Mouse (Mus musculus): ENCODE results near the gene B9d2. TPM values are rescaled to one million over a fixed set of nuclear protein-coding genes. Genes with fewer than 3 reads are reported as not detected.

The B9d2 gene
- polyA plus RNA-seq, 1 experiment from 2014 or later, result 37.2 TPM

DNA sequence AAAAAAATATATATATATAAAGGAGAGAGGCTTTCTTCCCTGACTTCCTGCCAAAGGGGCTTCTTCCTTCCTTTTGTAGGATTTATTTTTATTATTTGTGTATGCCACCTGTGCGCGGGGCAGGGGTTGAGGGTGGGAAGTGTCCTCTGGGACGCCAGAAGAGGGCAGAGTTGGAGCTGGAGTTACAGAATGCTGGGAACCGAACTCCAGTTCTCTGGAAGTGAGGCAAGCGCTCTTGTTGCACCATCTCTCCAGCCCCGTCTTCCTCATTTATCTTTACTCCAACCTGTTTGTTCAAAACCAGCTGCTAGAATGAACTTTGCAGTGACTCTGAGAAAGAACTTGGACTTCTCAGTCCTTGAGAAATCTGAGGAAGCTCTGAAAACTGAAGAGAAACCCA lies 609 bp upstream of the B9d2 start:
- Histone ChIP-seq H3K36me3 (ENCODE audit: control insufficient read depth, insufficient read depth, low read length) (no peaks in the 10 kb centered on the region), H3K27me3 (ENCODE audit: control insufficient read depth, insufficient read depth, low read length) (peaks cover 12% of the 10 kb centered on the region), H3K27ac (ENCODE audit: low read depth, low read length) (no peak overlapping the region), H3K4me2 (ENCODE audit: low read depth) (peak overlapping the region; percentile 26), H3K9me3 (ENCODE audit: control insufficient read depth, low read length) (no peaks in the 10 kb centered on the region), H3K9ac (ENCODE audit: low read length) (no peak overlapping the region), H3K4me3 (ENCODE audit: low read depth, low read length) (peak overlapping the region; percentile 51; the same call in 1 of the 2 replicates), H3K4me1 (ENCODE audit: control insufficient read depth, insufficient read depth, low read length) (peaks cover 3% of the 10 kb centered on the region)
- 12% methylated on average over 6 of the region's 6 CpGs for WGBS
- DNase-seq (ENCODE audit: low spot score), result no peak
- no peak for ATAC-seq (ENCODE audit: insufficient read depth, low FRiP score, low TSS enrichment)

DNA sequence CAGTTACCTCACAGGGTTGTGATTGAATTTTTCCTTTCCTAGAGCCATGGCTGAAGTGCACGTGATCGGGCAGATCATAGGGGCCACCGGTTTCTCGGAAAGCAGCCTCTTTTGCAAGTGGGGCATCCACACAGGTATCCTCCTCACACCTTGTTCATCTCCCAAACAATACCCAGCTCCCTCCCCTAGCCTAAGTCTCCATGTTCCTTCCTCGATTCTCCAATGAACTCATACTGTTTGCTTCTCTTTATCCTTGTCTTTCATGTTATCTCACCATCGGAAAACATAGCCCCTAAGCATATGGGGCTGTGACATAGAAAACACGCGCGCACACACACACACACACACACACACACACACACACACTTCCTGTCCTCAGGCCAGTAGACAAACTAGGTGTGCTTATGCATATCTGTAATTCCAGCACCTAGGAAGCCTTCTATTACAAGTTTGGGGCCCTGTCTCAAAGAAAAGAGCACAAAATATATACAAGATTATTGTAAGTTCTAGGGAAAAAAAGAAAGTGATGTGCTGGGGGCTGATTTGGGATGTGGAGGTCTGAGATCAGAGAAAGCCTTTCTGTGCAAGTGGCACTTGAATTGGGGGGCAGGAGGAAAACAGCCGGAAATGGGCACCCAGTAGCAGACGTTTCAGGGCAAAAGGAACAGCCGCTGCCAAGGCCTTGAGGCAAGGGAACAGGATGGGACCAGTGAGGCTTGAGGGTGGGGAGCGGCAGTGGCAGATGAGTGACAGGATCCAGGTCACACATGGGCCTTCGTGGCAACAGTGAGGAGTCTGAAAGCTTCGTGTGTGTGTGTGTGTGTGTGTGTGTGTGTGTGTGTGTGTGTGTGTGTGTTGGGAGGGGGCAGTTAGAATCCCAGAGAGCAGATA lies 1.0 kb downstream of the B9d2 start:
- Histone ChIP-seq H3K9me3 (ENCODE audit: control insufficient read depth, low read length) (no peaks in the 10 kb centered on the region), H3K4me2 (ENCODE audit: low read depth) (no peak overlapping the region), H3K4me3 (ENCODE audit: low read depth, low read length) (peak overlapping the region; percentile 51; the same call in 1 of the 2 replicates), H3K4me1 (ENCODE audit: control insufficient read depth, insufficient read depth, low read length) (peaks cover 3% of the 10 kb centered on the region), H3K27ac (ENCODE audit: low read depth, low read length) (no peak overlapping the region), H3K9ac (ENCODE audit: low read length) (no peak overlapping the region), H3K27me3 (ENCODE audit: control insufficient read depth, insufficient read depth, low read length) (peaks cover 12% of the 10 kb centered on the region), H3K36me3 (ENCODE audit: control insufficient read depth, insufficient read depth, low read length) (no peaks in the 10 kb centered on the region)
- DNase-seq (ENCODE audit: low spot score), result no peak
- ATAC-seq (ENCODE audit: insufficient read depth, low FRiP score, low TSS enrichment), result no peak
- WGBS, result 67% methylated on average over 15 of the region's 15 CpGs

DNA sequence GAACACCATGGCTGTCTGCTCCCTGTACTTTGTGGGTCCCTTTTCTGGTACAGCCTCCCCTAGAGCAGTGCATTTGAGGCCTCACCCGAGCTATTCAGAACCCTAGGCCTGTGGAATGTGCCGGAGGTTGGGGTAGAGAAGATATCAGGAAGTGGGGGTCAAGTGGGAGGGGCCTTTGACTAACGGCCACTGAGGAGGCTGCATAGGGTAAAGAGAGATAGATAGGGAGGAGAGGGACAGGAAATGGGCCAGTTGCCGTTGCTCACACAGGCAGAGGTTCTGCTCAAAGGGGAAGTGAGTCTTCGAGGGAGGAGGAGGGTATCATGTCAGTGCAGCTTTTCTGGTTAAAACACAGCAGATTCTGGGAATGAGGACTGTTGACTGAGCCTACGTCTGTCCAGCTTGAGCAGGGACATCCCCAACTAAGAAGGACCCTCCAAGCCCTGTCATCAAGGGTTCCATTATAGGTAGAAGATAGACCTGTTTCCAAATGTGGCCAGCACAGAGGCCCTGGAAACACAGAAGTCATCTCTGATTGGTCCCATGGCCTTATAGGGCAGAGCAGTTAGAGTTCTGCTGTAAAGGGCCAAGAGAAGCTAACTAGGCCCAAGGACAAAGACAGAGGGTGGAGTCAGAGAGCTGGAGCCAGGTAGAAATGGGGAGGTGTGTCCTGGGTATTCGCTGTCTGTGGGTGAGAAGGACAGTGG lies 3.0 kb downstream of the B9d2 start:
- Histone ChIP-seq H3K9me3 (ENCODE audit: control insufficient read depth, low read length) (no peaks in the 10 kb centered on the region), H3K27ac (ENCODE audit: low read depth, low read length) (no peak overlapping the region), H3K9ac (ENCODE audit: low read length) (no peak overlapping the region), H3K4me2 (ENCODE audit: low read depth) (no peak overlapping the region), H3K27me3 (ENCODE audit: control insufficient read depth, insufficient read depth, low read length) (peaks cover 32% of the 10 kb centered on the region), H3K36me3 (ENCODE audit: control insufficient read depth, insufficient read depth, low read length) (no peaks in the 10 kb centered on the region), H3K4me3 (ENCODE audit: low read depth, low read length) (no peak overlapping the region), H3K4me1 (ENCODE audit: control insufficient read depth, insufficient read depth, low read length) (peaks cover 5% of the 10 kb centered on the region)
- DNase-seq (ENCODE audit: low spot score) (no peak), ATAC-seq (ENCODE audit: insufficient read depth, low FRiP score, low TSS enrichment) (no peak)
- WGBS, result 70% methylated on average over 7 of the region's 7 CpGs

DNA sequence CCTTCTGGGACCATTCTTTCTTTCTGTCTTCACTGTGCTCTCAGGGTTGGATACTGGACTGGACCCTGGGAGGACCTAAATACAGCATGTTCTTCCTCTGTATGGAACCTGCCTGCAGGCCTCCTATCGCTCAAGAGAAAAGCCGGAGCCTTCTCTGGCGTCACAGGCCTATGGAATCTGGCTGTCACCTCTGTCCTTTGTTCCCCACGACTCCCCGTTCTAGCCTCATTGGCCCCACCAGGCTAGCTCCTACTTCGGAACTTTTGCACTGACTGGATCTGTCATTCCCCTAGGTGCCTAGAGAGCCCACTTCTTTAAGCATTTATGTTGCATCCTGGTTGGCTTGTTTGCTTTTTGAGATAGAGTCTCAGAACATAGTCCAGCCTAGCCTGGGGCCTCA lies 4.1 kb downstream of the B9d2 start:
- H3K4me3 ChIP-seq (ENCODE audit: low read depth, low read length), result no peak overlapping the region
- H3K9me3 ChIP-seq (ENCODE audit: control insufficient read depth, low read length), result no peaks in the 10 kb centered on the region
- H3K9ac ChIP-seq (ENCODE audit: low read length), result no peak overlapping the region
- no peaks in the 10 kb centered on the region for H3K36me3 ChIP-seq (ENCODE audit: control insufficient read depth, insufficient read depth, low read length)
- H3K4me2 ChIP-seq (ENCODE audit: low read depth), result no peak overlapping the region
- ATAC-seq (ENCODE audit: insufficient read depth, low FRiP score, low TSS enrichment) (no peak), DNase-seq (ENCODE audit: low spot score) (no peak)
- peaks cover 12% of the 10 kb centered on the region for H3K4me1 ChIP-seq (ENCODE audit: control insufficient read depth, insufficient read depth, low read length)
- 89% methylated on average over 6 of the region's 6 CpGs for WGBS
- peaks cover 42% of the 10 kb centered on the region for H3K27me3 ChIP-seq (ENCODE audit: control insufficient read depth, insufficient read depth, low read length)
- H3K27ac ChIP-seq (ENCODE audit: low read depth, low read length), result no peak overlapping the region

DNA sequence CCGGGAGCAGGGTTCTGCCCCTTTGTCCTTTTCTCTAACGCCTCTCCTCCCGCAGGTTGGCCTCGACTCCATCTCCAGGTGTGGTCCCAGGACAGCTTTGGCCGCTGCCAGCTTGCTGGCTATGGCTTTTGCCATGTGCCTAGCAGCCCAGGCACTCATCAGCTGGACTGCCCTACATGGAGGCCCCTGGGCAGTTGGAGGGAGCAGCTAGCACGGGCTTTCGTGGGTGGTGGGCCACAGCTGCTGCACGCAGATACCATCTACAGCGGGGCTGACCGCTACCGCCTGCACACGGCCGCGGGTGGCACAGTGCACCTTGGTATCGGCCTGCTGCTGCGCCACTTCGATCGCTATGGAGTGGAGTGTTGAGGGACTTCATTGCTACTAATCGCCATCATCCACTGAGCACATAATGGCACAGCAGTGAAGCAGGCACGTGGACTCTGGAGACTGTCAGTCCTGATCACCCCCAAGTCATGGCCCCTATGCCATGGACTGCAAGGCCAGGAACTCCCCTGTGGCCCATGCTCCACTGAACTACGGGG lies 5.4 kb downstream of the B9d2 start:
- H3K36me3 ChIP-seq (ENCODE audit: control insufficient read depth, insufficient read depth, low read length), result no peaks in the 10 kb centered on the region
- WGBS, result 68% methylated on average over 21 of the region's 21 CpGs
- H3K4me3 ChIP-seq (ENCODE audit: low read depth, low read length), result no peak overlapping the region
- H3K4me2 ChIP-seq (ENCODE audit: low read depth), result peak overlapping the region; percentile 57; the same call in 1 of the 2 replicates
- DNase-seq (ENCODE audit: low spot score), result no peak
- no peaks in the 10 kb centered on the region for H3K9me3 ChIP-seq (ENCODE audit: control insufficient read depth, low read length)
- H3K27ac ChIP-seq (ENCODE audit: low read depth, low read length), result no peak overlapping the region
- peaks cover 12% of the 10 kb centered on the region for H3K4me1 ChIP-seq (ENCODE audit: control insufficient read depth, insufficient read depth, low read length)
- no peak for ATAC-seq (ENCODE audit: insufficient read depth, low FRiP score, low TSS enrichment)
- H3K27me3 ChIP-seq (ENCODE audit: control insufficient read depth, insufficient read depth, low read length), result peaks cover 53% of the 10 kb centered on the region
- no peak overlapping the region for H3K9ac ChIP-seq (ENCODE audit: low read length)

DNA sequence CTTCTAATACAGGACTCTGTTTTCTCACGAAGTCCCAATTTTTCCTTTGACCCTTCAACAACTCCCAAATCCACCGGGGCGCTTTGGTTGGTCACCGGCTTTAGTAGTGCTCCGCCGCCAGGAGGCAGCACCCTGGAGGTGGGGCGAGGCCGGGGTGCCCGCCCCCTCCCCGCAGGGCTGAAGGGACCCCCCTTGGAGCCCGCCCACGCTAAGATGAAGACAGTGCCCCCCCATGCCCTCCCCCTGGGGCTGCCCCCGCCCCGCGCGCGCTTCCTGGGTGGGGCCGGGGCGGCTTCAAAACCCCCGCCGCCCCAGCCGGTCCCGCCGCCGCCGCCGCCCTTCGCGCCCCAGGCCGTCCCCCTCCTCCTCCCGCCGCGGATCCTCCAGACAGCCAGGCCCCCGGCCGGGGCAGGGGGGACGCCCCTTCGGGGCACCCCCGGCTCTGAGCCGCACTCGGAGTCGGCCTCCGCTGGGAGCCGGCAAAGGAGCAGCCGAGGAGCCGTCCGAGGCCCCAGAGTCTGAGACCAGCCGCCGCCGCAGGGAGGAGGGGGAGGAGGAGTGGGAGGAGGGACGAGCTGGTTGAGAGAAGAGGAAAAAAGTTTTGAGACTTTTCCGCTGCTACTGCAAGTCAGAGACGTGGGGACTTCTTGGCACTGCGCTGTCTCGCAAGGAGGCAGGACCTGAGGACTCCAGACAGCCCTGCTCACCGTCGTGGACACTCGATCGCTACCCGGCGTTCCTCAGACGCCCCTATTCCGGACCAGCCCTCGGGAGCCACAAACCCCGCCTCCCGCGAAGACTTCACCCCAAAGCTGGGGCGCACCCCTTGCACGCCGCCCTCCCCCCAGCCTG lies 6.3 kb downstream of the B9d2 start, which contains the start of gene Tgfb1:
Gene Tgfb1 (plus strand): TSS at position 323 of the 852 bp plus-strand sequence.
- Histone ChIP-seq H3K4me2 (ENCODE audit: low read depth) (peak within 1 kb of the TSS; percentile 57), H3K27ac (ENCODE audit: low read depth, low read length) (no peak within 1 kb of the TSS), H3K9me3 (ENCODE audit: control insufficient read depth, low read length) (no peaks in the 10 kb centered on the region), H3K4me1 (ENCODE audit: control insufficient read depth, insufficient read depth, low read length) (peaks cover 9% of the 10 kb centered on the region), H3K9ac (ENCODE audit: low read length) (peak within 1 kb of the TSS; percentile 26), H3K4me3 (ENCODE audit: low read depth, low read length) (peak within 1 kb of the TSS; percentile 37), H3K36me3 (ENCODE audit: control insufficient read depth, insufficient read depth, low read length) (no peaks in the 10 kb centered on the region), H3K27me3 (ENCODE audit: control insufficient read depth, insufficient read depth, low read length) (peaks cover 54% of the 10 kb centered on the region)
- ATAC-seq (ENCODE audit: insufficient read depth, low FRiP score, low TSS enrichment) (peak; percentile 32; the same call in 1 of the 2 replicates), DNase-seq (ENCODE audit: low spot score) (peak; percentile 68)
- WGBS, result under 1% methylated on average over 57 of the region's 69 CpGs

DNA sequence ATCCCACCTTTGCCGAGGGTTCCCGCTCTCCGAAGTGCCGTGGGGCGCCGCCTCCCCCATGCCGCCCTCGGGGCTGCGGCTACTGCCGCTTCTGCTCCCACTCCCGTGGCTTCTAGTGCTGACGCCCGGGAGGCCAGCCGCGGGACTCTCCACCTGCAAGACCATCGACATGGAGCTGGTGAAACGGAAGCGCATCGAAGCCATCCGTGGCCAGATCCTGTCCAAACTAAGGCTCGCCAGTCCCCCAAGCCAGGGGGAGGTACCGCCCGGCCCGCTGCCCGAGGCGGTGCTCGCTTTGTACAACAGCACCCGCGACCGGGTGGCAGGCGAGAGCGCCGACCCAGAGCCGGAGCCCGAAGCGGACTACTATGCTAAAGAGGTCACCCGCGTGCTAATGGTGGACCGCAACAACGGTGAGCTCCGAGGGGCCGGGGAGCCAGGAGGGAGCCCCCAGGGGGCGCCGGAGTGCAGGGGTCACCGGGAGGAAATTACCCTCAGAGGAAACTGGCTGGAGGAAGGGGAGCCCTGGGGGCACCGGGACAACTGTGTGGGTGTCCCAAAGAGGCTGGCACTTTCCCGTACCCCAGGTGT lies 7.3 kb downstream of the B9d2 start:
- H3K9ac ChIP-seq (ENCODE audit: low read length), result peak overlapping the region; percentile 26
- peak overlapping the region; percentile 57 for H3K4me2 ChIP-seq (ENCODE audit: low read depth)
- WGBS, result under 1% methylated on average over 47 of the region's 47 CpGs
- H3K9me3 ChIP-seq (ENCODE audit: control insufficient read depth, low read length), result no peaks in the 10 kb centered on the region
- no peaks in the 10 kb centered on the region for H3K36me3 ChIP-seq (ENCODE audit: control insufficient read depth, insufficient read depth, low read length)
- no peak overlapping the region for H3K27ac ChIP-seq (ENCODE audit: low read depth, low read length)
- DNase-seq (ENCODE audit: low spot score) (peak; percentile 31), ATAC-seq (ENCODE audit: insufficient read depth, low FRiP score, low TSS enrichment) (no peak)
- H3K4me3 ChIP-seq (ENCODE audit: low read depth, low read length), result peak overlapping the region; percentile 37
- H3K27me3 ChIP-seq (ENCODE audit: control insufficient read depth, insufficient read depth, low read length), result peaks cover 56% of the 10 kb centered on the region
- H3K4me1 ChIP-seq (ENCODE audit: control insufficient read depth, insufficient read depth, low read length), result peaks cover 9% of the 10 kb centered on the region
